Mouse (Mus musculus): ENCODE measurements at regions not wholly inside any gene's neighbourhood (a gene's known extent, or its start where the extent isn't known, plus 50 kb on each side); places are given as distances from the start of the nearest gene placed in this dataset.

DNA sequence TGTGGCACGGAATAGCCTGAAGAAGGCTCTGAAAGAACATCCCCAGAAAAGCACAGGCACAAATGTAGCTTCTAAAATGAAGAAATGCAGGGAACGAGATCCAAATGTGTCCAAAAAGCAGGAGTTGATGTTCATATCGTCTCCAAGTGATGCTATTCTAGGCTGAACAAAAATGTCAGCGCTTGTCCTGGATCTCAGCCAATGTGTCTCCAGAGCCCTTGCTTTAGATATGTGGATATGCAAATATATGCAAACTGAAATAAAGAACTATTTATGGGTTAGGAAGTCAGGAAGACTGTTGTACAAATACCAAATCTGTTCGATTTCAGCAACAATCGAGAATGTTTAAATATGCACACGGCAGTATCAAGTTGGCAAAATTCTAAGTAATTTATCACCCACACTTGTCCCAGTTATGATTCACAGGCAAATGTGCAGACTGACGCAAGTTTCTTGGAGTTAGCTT, 320.4 kb downstream of the Synb start:
- H3K9ac ChIP-seq (ENCODE audit: low read depth, low read length): no peak overlapping the region
- H3K27ac ChIP-seq: no peak overlapping the region
- no peaks in the 10 kb centered on the region for H3K79me2 ChIP-seq (replicated peaks; ENCODE audit: control insufficient read depth, insufficient read depth, low read length)
- DNase-seq: no peak
- H3K36me3 ChIP-seq (ENCODE audit: control insufficient read depth, insufficient read depth, low read length): no peaks in the 10 kb centered on the region
- intact Hi-C loops (cut with DNase I): no loop called here
- H3K4me3 ChIP-seq: no peak overlapping the region
- TF ChIP-seq EP300 (IDR thresholded peaks at IDR 0.05; ENCODE audit: insufficient read depth, low read depth, low read length) (no peak), POLR2A (IDR thresholded peaks at IDR 0.05; ENCODE audit: insufficient read depth, low read depth, low read length) (no peak), CTCF (IDR thresholded peaks at IDR 0.05) (no peak)
- H3K27me3 ChIP-seq (ENCODE audit: control insufficient read depth, insufficient read depth, low read length): no peaks in the 10 kb centered on the region
- H3K4me1 ChIP-seq (ENCODE audit: control insufficient read depth, insufficient read depth, low read length): no peaks in the 10 kb centered on the region
- 43% methylated on average over 8 of the region's 8 CpGs for WGBS

DNA sequence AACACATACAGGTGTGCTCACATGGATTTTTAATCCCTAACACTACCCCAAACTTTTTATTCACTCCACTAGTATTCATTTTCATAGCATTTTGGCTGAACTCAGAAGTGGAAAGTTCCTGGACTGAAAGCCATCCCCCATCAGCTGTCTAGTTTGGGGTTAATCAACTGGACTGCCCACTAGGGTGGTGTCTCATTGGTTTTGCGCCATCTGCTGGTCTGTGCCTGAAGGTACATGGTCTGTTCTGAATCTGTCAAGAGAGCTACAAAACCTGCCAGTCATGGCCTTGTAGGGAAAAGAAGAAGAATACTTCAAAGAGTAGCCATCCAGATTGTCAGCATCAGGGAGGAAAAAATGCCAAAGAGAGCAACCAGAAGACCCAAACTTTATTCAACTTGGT, 327.3 kb downstream of the Synb start:
- WGBS: 0% methylated on average over 1 of the region's 1 CpGs
- TF ChIP-seq EP300 (IDR thresholded peaks at IDR 0.05; ENCODE audit: insufficient read depth, low read depth, low read length) (0 out of 2 replicates have a peak, but pooled peaks have one; percentile 20), POLR2A (IDR thresholded peaks at IDR 0.05; ENCODE audit: insufficient read depth, low read depth, low read length) (no peak), CTCF (IDR thresholded peaks at IDR 0.05) (peak; percentile 84)
- intact Hi-C loops (cut with DNase I): loop anchor here (2.0 kb wide), 1 partner anchor 230 kb away; no protein-coding TSS in a partner anchor
- H3K27ac ChIP-seq: no peak overlapping the region
- H3K27me3 ChIP-seq (ENCODE audit: control insufficient read depth, insufficient read depth, low read length): no peaks in the 10 kb centered on the region
- peak; percentile 41 to 59 for DNase-seq
- H3K4me1 ChIP-seq (ENCODE audit: control insufficient read depth, insufficient read depth, low read length): no peaks in the 10 kb centered on the region
- H3K36me3 ChIP-seq (ENCODE audit: control insufficient read depth, insufficient read depth, low read length): no peaks in the 10 kb centered on the region
- no peak overlapping the region for H3K9ac ChIP-seq (ENCODE audit: low read depth, low read length)
- H3K4me3 ChIP-seq: no peak overlapping the region
- no peaks in the 10 kb centered on the region for H3K79me2 ChIP-seq (replicated peaks; ENCODE audit: control insufficient read depth, insufficient read depth, low read length)

DNA sequence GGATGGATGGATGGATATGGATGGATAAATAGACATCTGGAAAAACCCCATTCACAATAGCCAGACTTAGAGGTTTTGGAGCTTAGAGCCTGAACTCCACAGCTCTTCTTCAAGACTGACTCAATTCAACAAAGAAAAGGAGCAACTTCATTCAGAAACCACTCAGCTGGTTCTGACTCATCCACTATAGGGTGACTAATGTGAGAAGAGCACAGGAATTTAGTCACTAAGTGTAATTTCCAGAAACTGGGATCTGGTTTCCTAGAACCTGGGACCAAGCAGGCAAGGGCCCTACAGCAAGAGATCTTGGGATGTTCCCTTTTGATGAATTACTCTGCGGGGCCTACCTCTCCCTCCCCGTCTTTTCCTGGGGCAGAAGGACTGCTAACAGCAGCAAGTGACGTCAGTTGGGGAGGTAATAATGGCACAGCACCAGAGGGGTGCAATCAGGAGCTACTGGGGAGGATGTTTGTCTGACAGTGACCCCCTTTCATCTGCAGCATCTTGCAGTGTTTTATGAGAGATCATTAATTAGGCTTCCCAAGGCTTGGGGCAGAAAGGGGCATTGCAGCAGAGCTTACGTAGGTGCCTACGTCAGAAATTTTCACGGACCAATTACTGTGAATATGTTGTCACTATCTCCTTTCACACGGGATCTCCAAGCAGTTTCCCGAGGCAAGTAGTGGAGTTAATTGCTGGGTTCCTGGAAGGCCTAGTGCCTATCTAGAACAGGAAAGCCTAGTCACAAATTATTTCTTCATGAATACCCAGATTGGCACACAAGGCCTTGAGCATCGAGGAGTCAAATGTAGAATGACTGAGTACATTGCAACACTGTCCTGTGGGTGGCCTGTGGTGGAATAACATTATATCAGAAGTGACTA, 339.3 kb downstream of the Synb start:
- Histone ChIP-seq H3K9ac (ENCODE audit: low read depth, low read length) (no peak overlapping the region), H3K27me3 (ENCODE audit: control insufficient read depth, insufficient read depth, low read length) (no peaks in the 10 kb centered on the region), H3K4me3 (no peak overlapping the region), H3K27ac (no peak overlapping the region), H3K79me2 (replicated peaks; ENCODE audit: control insufficient read depth, insufficient read depth, low read length) (no peaks in the 10 kb centered on the region), H3K4me1 (ENCODE audit: control insufficient read depth, insufficient read depth, low read length) (no peaks in the 10 kb centered on the region), H3K36me3 (ENCODE audit: control insufficient read depth, insufficient read depth, low read length) (no peaks in the 10 kb centered on the region)
- 82% methylated on average over 9 of the region's 9 CpGs for WGBS
- DNase-seq: no peak
- TF ChIP-seq POLR2A (IDR thresholded peaks at IDR 0.05; ENCODE audit: insufficient read depth, low read depth, low read length) (no peak), CTCF (IDR thresholded peaks at IDR 0.05) (no peak), EP300 (IDR thresholded peaks at IDR 0.05; ENCODE audit: insufficient read depth, low read depth, low read length) (no peak)
- intact Hi-C loops (cut with DNase I): no loop called here

DNA sequence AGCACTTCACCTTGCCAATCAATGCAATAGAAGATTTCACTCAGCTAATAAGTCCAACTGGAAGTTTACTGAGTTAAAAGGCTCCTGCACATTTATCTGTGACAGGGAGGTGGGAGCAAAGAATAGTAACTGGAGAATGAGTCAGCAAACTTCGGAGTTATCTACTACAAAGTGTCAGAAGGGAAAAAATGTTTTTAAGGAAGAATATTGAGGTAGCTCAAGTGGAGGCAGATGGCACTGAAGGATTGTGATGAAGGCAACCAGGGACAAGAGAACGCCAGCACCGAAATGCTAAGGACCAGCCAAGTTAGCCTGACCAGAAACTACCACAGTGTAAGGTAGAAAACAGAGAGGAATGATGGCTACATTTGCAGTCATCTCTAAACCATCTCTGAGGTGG, 348.2 kb downstream of the Synb start:
- no peaks in the 10 kb centered on the region for H3K79me2 ChIP-seq (replicated peaks; ENCODE audit: control insufficient read depth, insufficient read depth, low read length)
- WGBS: 60% methylated on average over 3 of the region's 3 CpGs
- TF ChIP-seq EP300 (IDR thresholded peaks at IDR 0.05; ENCODE audit: insufficient read depth, low read depth, low read length) (no peak), CTCF (IDR thresholded peaks at IDR 0.05) (no peak), POLR2A (IDR thresholded peaks at IDR 0.05; ENCODE audit: insufficient read depth, low read depth, low read length) (no peak)

DNA sequence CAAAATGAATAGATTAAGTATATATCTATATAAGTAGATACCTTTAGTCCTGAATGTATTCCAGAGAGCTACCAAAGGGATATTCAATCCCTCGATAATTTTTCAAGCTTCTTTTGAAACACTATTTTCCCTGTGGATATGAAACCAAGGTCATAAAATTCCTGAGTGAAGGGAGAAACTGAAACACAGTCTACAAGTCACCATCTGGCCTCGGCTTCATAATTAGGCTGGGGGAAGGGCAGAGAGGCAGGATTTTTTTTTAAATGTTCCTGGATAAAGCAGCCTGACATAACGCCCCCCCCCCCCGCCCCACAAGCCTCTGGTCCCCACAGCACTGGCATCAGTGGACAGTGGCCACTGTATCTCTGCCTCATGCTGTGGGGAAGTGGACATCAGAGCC, 348.7 kb downstream of the Synb start:
- intact Hi-C loops (cut with DNase I): no loop called here
- Histone ChIP-seq H3K79me2 (replicated peaks; ENCODE audit: control insufficient read depth, insufficient read depth, low read length) (no peaks in the 10 kb centered on the region), H3K27me3 (ENCODE audit: control insufficient read depth, insufficient read depth, low read length) (no peaks in the 10 kb centered on the region), H3K4me3 (no peak overlapping the region), H3K9ac (ENCODE audit: low read depth, low read length) (no peak overlapping the region), H3K27ac (no peak overlapping the region), H3K4me1 (ENCODE audit: control insufficient read depth, insufficient read depth, low read length) (peaks cover 1% of the 10 kb centered on the region), H3K36me3 (ENCODE audit: control insufficient read depth, insufficient read depth, low read length) (no peaks in the 10 kb centered on the region)
- WGBS: 53% methylated on average over 4 of the region's 4 CpGs
- TF ChIP-seq POLR2A (IDR thresholded peaks at IDR 0.05; ENCODE audit: insufficient read depth, low read depth, low read length): no peak
- no peak for TF ChIP-seq CTCF (IDR thresholded peaks at IDR 0.05)
- no peak for TF ChIP-seq EP300 (IDR thresholded peaks at IDR 0.05; ENCODE audit: insufficient read depth, low read depth, low read length)
- DNase-seq: no peak

More for the DNA sequence above, 348.2 kb downstream of the Synb start:
- Histone ChIP-seq H3K27ac (no peak overlapping the region), H3K27me3 (ENCODE audit: control insufficient read depth, insufficient read depth, low read length) (no peaks in the 10 kb centered on the region), H3K4me3 (no peak overlapping the region), H3K36me3 (ENCODE audit: control insufficient read depth, insufficient read depth, low read length) (no peaks in the 10 kb centered on the region), H3K4me1 (ENCODE audit: control insufficient read depth, insufficient read depth, low read length) (peaks cover 1% of the 10 kb centered on the region), H3K9ac (ENCODE audit: low read depth, low read length) (no peak overlapping the region)
- no peak for DNase-seq
- intact Hi-C loops (cut with DNase I): no loop called here

DNA sequence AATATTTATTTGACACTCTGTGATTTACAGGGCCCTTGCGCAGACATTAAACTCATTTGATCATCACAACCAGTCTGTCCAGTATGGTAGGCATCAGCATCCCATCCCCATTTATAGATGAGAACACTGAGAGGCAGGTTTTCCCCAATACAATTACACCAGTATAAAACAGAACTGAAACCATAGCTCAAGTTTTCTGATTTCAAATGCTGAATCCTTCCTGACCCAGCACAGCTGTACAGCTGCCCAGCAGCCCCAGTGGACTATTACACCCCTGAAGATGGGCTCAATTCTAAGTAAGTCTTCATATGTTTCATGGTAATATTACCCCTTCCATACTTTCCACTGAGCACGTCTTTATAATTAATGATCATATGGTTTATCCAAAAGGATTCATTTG, 352.3 kb downstream of the Synb start:
- Histone ChIP-seq H3K79me2 (replicated peaks; ENCODE audit: control insufficient read depth, insufficient read depth, low read length) (no peaks in the 10 kb centered on the region), H3K27ac (no peak overlapping the region), H3K4me3 (no peak overlapping the region), H3K36me3 (ENCODE audit: control insufficient read depth, insufficient read depth, low read length) (no peaks in the 10 kb centered on the region), H3K4me1 (ENCODE audit: control insufficient read depth, insufficient read depth, low read length) (peaks cover 4% of the 10 kb centered on the region), H3K27me3 (ENCODE audit: control insufficient read depth, insufficient read depth, low read length) (no peaks in the 10 kb centered on the region), H3K9ac (ENCODE audit: low read depth, low read length) (no peak overlapping the region)
- no peak for TF ChIP-seq POLR2A (IDR thresholded peaks at IDR 0.05; ENCODE audit: insufficient read depth, low read depth, low read length)
- TF ChIP-seq CTCF (IDR thresholded peaks at IDR 0.05): no peak
- no peak for TF ChIP-seq EP300 (IDR thresholded peaks at IDR 0.05; ENCODE audit: insufficient read depth, low read depth, low read length)
- intact Hi-C loops (cut with DNase I): no loop called here
- DNase-seq: no peak
- 99% methylated on average over 2 of the region's 2 CpGs for WGBS

Measured in heart, adult 2 months (tissue).